Mouse (Mus musculus) limb, embryonic 10.5 days (tissue): ENCODE results near the gene Stox2. TPM values are rescaled to one million over a fixed set of nuclear protein-coding genes. Genes with fewer than 3 reads are reported as not detected.

ENCODE experiments used
- DNase-seq: peaks from one replicate; pipeline ENCODE4 v3.0.0-alpha.2; 2017; ENCODE audit warnings: low spot score
- H3K27ac ChIP-seq: fragments of 300-500 bp; sonication (generic); 2 replicates; pipeline ENCODE4 v1.5.1; 2016; ENCODE audit warnings: mild to moderate bottlenecking
- H3K27me3 ChIP-seq: fragments of 300-500 bp; sonication (generic); 2 replicates; pipeline ENCODE4 v1.6.1; 2016; ENCODE audit warnings: low read depth, mild to moderate bottlenecking; ENCODE audit not compliant: poor library complexity, severe bottlenecking
- H3K36me3 ChIP-seq: fragments of 300-500 bp; sonication (generic); 2 replicates; pipeline ENCODE4 v1.6.1; 2016; ENCODE audit warnings: mild to moderate bottlenecking, moderate library complexity
- H3K4me1 ChIP-seq: fragments of 300-500 bp; sonication (generic); 2 replicates; pipeline ENCODE4 v1.6.1; 2016
- H3K4me3 ChIP-seq: fragments of 300-500 bp; sonication (generic); 2 replicates; pipeline ENCODE4 v1.5.1; 2016; ENCODE audit warnings: mild to moderate bottlenecking, moderate library complexity
- H3K9me3 ChIP-seq: fragments of 300-500 bp; sonication (generic); replicated peaks from 2 replicates; pipeline ENCODE4 v1.6.1; 2016; ENCODE audit warnings: mild to moderate bottlenecking
- WGBS: fragments of 180-500 bp; shearing (Covaris S2); methylation state at CpG from one replicate; pipeline ENCODE4 v1.1.7; 2016; 5-methylcytosine and 5-hydroxymethylcytosine counted together
- polyA plus RNA-seq: library from polyadenylated mRNA; unstranded; fragments of >200 nt; fragmentation: Nextera tagmentation; extraction: Ambion mirVana; gene quantifications from 2 replicates; pipeline ENCODE4 v1.2.1, GENCODE M21; 2016

Stox2 gene
- polyA plus RNA-seq, 1 experiment from 2014 or later = 18.7 TPM

GRCm38 (mm10) chr8:47369949-47370348 is 76.2 kb downstream of the Stox2 start:
- H3K4me3 ChIP-seq = no peak overlapping the region
- H3K9me3 ChIP-seq = no peaks in the 10 kb centered on the region
- peaks cover 37% of the 10 kb centered on the region for H3K4me1 ChIP-seq
- 91% methylated on average over 15 of the region's 15 CpGs for WGBS
- no peak for DNase-seq
- H3K36me3 ChIP-seq = no peaks in the 10 kb centered on the region
- no peaks in the 10 kb centered on the region for H3K27me3 ChIP-seq
- H3K27ac ChIP-seq = 0 out of 2 replicates have a peak overlapping the region, but pooled peaks have one; percentile 15

DNA sequence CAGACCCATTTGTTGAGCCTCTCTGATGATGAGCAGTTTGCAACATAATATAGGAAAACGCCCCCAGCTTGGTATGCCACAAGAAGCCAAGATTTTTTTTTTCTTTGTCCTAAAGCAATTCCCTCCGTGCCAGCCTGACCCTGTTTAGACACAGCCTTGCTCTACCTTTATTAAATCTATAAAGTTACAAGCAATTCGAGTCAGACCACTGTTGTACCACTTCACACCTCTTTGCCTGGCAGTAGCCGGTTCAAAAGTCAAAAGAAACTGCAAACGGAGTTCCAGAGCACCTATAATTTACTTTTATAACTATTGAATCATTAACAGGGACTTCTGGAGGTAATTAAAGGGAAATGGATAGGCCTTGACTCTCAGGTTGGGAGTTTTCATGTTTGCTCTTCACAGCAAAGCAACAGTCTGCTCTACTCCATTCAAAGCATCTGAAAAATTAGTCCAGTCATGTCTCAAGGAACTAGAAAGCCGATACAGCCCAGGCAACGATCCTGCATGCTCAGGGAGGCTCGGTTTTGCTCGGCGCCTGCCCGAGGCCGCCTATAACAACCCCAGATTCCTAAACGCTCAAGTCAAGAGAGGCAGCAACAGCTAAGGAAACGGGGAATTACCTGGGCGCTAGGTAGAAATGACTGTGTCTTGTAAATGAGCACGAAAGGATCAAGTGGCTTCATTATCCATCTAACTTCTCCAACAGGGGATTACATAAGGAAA is 77.0 kb downstream of the Stox2 start:
- DNase-seq = no peak
- WGBS = 50% methylated on average over 16 of the region's 16 CpGs
- H3K27ac ChIP-seq = peak overlapping the region; percentile 15
- no peak overlapping the region for H3K4me3 ChIP-seq
- H3K27me3 ChIP-seq = no peaks in the 10 kb centered on the region
- H3K9me3 ChIP-seq = no peaks in the 10 kb centered on the region
- no peaks in the 10 kb centered on the region for H3K36me3 ChIP-seq
- H3K4me1 ChIP-seq = peaks cover 37% of the 10 kb centered on the region

- DNase-seq = no peak
Observed at GRCm38 (mm10) chr8:47367029-47367428, 79.1 kb downstream of the Stox2 start.

GRCm38 (mm10) chr8:47363271-47363670 is 82.9 kb downstream of the Stox2 start:
- Histone ChIP-seq H3K27me3 (no peaks in the 10 kb centered on the region), H3K4me1 (peaks cover 9% of the 10 kb centered on the region), H3K27ac (no peak overlapping the region), H3K36me3 (no peaks in the 10 kb centered on the region), H3K9me3 (no peaks in the 10 kb centered on the region), H3K4me3 (no peak overlapping the region)
- no peak for DNase-seq
- WGBS = 16% methylated on average over 8 of the region's 8 CpGs

More at GRCm38 (mm10) chr8:47367029-47367428, 79.1 kb downstream of the Stox2 start:
- Histone ChIP-seq H3K36me3 (no peaks in the 10 kb centered on the region), H3K4me1 (peaks cover 41% of the 10 kb centered on the region), H3K27me3 (no peaks in the 10 kb centered on the region), H3K27ac (no peak overlapping the region), H3K9me3 (no peaks in the 10 kb centered on the region), H3K4me3 (no peak overlapping the region)
- WGBS = 86% methylated on average over 6 of the region's 6 CpGs

GRCm38 (mm10) chr8:47355340-47355906 is 90.7 kb downstream of the Stox2 start:
- Histone ChIP-seq H3K36me3 (no peaks in the 10 kb centered on the region), H3K27me3 (no peaks in the 10 kb centered on the region), H3K4me1 (peaks cover 40% of the 10 kb centered on the region), H3K27ac (peak overlapping the region; percentile 17; the same call in 1 of the 2 replicates), H3K4me3 (no peak overlapping the region), H3K9me3 (no peaks in the 10 kb centered on the region)
- 84% methylated on average over 8 of the region's 8 CpGs for WGBS
- DNase-seq = no peak

- no peaks in the 10 kb centered on the region for H3K9me3 ChIP-seq
- DNase-seq = no peak
- peaks cover 48% of the 10 kb centered on the region for H3K4me1 ChIP-seq
- H3K36me3 ChIP-seq = no peaks in the 10 kb centered on the region
- peaks cover 3% of the 10 kb centered on the region; the same call in 1 of the 2 replicates for H3K27me3 ChIP-seq
- H3K27ac ChIP-seq = no peak overlapping the region
- 89% methylated on average over 12 of the region's 12 CpGs for WGBS
- H3K4me3 ChIP-seq = no peak overlapping the region
Observed at GRCm38 (mm10) chr8:47354523-47355168, 91.5 kb downstream of the Stox2 start.

DNA sequence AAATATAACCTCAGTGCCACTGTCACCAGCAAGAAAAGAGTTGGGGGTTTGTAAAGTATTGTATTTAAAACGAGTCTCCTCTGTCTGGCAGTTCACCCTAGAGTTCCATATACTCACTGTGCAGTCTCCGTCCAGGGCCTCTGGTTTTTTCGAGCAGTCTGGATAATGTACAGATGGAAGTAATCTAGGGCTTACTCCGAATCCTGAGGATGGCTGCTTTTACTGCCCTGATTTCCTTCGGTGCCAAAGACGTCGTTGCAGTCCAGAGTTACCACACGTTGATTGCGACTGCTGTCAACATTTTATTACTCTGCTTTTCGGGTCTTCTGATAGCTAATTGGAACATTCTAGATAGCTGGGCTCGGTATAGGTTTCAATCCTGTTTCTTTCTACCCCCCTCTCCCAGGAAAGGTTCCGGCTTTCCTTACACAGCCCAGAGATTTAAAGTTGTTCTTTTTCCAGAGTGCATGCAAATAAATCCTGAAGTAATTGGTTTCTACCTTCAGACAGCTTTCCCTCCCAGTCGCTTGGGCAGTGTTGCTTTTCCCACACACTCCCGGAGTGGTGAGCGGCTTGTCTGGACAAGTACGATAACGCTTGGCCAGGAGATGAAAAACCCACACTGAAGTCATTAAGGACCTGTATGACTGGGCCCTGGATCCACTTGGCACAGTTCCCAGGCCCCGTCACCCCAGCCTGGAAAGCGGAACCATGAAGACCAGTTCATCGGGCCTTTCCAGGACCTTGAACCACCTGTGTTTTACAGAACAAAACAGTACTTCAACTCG is 94.1 kb downstream of the Stox2 start:
- H3K27ac ChIP-seq = peak overlapping the region; percentile 86
- 0 out of 2 replicates have a peak overlapping the region, but pooled peaks have one; percentile 12 for H3K4me3 ChIP-seq
- H3K27me3 ChIP-seq = peaks cover 8% of the 10 kb centered on the region; the same call in 1 of the 2 replicates
- DNase-seq = peak; percentile 68
- 17% methylated on average over 21 of the region's 21 CpGs for WGBS
- no peaks in the 10 kb centered on the region for H3K9me3 ChIP-seq
- H3K4me1 ChIP-seq = peaks cover 74% of the 10 kb centered on the region
- no peaks in the 10 kb centered on the region for H3K36me3 ChIP-seq

GRCm38 (mm10) chr8:47349082-47349481 is 97.1 kb downstream of the Stox2 start:
- 32% methylated on average over 8 of the region's 8 CpGs for WGBS
- no peak for DNase-seq
- Histone ChIP-seq H3K4me3 (no peak overlapping the region), H3K27ac (peak overlapping the region; percentile 73), H3K9me3 (no peaks in the 10 kb centered on the region), H3K4me1 (peaks cover 93% of the 10 kb centered on the region), H3K36me3 (no peaks in the 10 kb centered on the region), H3K27me3 (peaks cover 8% of the 10 kb centered on the region; the same call in 1 of the 2 replicates)

- Histone ChIP-seq H3K4me3 (no peak overlapping the region), H3K27me3 (peaks cover 8% of the 10 kb centered on the region; the same call in 1 of the 2 replicates), H3K27ac (peak overlapping the region; percentile 73; the same call in 1 of the 2 replicates), H3K4me1 (peaks cover 91% of the 10 kb centered on the region), H3K9me3 (no peaks in the 10 kb centered on the region), H3K36me3 (no peaks in the 10 kb centered on the region)
- no peak for DNase-seq
- 33% methylated on average over 6 of the region's 6 CpGs for WGBS
Observed at GRCm38 (mm10) chr8:47347809-47348208, 98.4 kb downstream of the Stox2 start.

- WGBS = 89% methylated on average over 9 of the region's 9 CpGs
- no peak for DNase-seq
- H3K4me1 ChIP-seq = peaks cover 87% of the 10 kb centered on the region
Observed at GRCm38 (mm10) chr8:47345772-47346103, 100.4 kb downstream of the Stox2 start.

GRCm38 (mm10) chr8:47345085-47345771 is 100.9 kb downstream of the Stox2 start:
- Histone ChIP-seq H3K9me3 (no peaks in the 10 kb centered on the region), H3K4me1 (peaks cover 87% of the 10 kb centered on the region), H3K4me3 (no peak overlapping the region), H3K27me3 (peaks cover 8% of the 10 kb centered on the region; the same call in 1 of the 2 replicates), H3K36me3 (no peaks in the 10 kb centered on the region), H3K27ac (peak overlapping the region; percentile 47)
- 25% methylated on average over 15 of the region's 15 CpGs for WGBS
- DNase-seq = no peak

More at GRCm38 (mm10) chr8:47345772-47346103, 100.4 kb downstream of the Stox2 start:
- no peaks in the 10 kb centered on the region for H3K36me3 ChIP-seq
- peak overlapping the region; percentile 47; the same call in 1 of the 2 replicates for H3K27ac ChIP-seq
- H3K9me3 ChIP-seq = no peaks in the 10 kb centered on the region
- H3K4me3 ChIP-seq = no peak overlapping the region
- peaks cover 8% of the 10 kb centered on the region; the same call in 1 of the 2 replicates for H3K27me3 ChIP-seq

DNA sequence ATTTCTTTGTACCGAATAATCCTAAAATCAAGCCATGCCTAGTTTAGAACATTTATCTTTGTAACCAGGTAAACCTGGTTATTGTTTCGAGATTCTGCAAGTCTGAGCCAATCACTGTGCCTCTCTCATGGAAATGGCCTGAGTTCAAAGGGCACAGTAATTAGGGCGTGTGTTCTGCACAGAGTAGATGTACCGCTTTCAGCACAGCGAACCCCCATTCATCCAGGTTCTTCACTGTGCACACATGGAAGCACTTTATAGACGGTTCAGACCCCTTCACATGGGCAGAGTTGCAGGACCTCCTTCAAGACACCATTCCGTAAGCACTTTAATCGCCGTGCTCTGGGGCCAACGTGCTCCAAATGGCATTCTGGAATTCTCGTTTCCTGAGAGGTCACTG is 104.7 kb downstream of the Stox2 start:
- WGBS = 17% methylated on average over 11 of the region's 11 CpGs
- Histone ChIP-seq H3K36me3 (no peaks in the 10 kb centered on the region), H3K4me1 (peaks cover 75% of the 10 kb centered on the region), H3K9me3 (no peaks in the 10 kb centered on the region), H3K4me3 (no peak overlapping the region), H3K27me3 (no peaks in the 10 kb centered on the region), H3K27ac (peak overlapping the region; percentile 40; the same call in 1 of the 2 replicates)
- DNase-seq = no peak
